Mouse (Mus musculus): ENCODE data around the gene Cep295nl.

Gene Cep295nl

DNA sequence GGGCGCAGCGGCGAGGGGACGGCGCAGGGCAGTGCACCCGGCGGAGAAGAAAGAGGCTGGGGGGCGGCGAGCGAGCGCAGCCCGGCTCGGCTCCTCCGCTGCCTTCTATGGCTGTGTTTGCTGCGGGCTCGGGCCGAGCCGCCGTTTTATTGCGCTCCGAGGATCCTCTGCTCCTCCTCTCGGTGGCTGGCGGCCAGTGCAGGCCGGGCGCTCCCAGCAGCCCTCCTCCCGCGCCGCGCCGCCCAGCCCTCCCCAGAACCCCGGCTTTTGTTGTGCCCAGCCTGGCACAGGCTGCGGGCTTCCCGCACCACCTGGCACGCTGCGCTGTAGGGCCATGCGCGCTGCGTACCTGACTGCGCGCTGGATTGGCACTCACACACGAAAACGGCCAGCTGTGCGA is 12.9 kb upstream of the Cep295nl start:
- DNase-seq (ENCODE audit: low read depth, low spot score), result peak; percentile 92

DNA sequence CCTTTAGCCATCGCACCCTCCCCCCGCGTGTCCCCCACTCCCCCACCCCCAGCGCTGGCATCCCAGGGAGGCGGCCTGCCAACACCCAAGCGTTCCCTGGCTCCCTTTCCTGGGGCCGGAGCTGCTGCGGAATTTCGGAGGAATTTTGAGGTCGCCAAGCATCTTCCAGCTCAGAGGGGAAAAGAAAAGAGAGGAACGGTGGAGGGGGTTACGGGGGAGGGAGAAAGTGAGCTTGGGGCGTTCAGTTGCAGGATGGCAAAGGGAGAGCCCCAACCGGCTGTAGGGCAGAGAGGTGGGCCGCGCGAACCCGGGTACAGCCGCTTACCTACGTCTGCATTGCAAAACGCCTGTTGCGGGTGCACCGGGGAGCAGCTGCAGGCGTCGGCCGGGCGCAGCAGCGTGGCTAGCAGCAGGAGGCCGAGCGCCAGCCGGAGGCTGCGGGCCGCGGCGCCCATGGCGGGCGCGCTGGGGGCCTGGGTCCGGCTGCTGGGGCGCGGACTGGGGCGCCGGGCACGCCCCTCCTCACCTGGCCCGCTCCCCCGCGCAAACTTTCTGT is 12.4 kb upstream of the Cep295nl start:
- DNase-seq (ENCODE audit: low read depth, low spot score), result peak; percentile 57

DNA sequence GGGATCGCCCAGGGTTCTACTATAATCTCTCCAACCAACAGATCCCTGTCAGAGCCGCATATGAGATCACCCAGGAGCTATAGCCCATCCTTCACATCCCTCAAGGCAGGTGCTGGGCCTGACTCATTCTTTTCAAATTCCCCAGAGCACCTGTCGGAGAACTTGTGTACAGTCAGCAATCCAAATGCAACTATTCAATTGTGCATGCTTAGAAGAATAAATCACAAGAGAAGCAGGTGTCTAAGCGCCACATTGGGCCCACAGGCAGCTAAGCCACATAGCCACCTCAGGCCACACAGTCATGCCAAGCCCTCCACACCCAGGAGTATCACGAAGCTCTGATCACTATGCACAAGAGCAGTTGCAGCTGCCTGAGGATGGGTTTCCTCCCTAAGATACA is 7.2 kb upstream of the Cep295nl start:
- DNase-seq (ENCODE audit: low read depth, low spot score), result no peak

DNA sequence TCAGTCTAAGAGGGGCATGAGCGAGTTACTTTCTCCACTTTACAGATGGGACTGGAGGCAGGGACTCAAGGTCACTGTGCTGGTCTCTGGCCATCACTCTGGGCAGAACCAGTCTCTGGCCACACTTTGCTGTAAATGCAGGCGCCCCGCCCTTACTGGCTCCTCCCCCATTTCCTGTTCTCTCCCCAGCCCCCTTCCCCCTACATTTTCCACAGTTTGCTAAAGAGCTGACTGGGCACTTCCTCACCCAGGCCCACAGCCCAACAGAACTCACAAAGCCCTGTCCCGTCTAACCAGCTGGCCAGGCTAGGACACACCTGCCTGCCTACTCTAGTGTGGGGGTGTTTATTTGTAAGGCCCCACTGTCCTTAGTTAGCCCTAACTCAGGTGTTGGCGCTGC is 6.6 kb upstream of the Cep295nl start:
- DNase-seq (ENCODE audit: low read depth, low spot score), result peak; percentile 75

DNA sequence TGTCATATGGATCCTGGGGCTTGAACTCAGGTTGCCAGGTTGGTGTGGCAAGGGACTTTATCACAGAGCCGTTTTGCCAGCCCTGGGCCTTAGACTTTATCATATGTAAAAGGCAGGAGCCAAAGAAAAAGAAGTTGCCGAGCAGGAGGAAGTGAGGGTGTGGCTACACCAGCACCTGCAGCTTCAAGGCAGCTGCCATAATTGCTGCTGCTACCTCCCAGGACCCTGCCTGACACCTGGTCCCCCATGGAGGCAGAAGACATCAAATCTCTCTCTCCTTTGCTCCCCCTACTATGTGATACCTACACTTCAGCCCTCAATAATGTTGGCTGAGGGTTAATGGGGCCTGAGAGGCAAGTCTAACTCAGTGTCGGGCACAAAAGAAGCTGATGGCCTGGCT is 6.1 kb upstream of the Cep295nl start:
- peak; percentile 49 for DNase-seq (ENCODE audit: low read depth, low spot score)

DNA sequence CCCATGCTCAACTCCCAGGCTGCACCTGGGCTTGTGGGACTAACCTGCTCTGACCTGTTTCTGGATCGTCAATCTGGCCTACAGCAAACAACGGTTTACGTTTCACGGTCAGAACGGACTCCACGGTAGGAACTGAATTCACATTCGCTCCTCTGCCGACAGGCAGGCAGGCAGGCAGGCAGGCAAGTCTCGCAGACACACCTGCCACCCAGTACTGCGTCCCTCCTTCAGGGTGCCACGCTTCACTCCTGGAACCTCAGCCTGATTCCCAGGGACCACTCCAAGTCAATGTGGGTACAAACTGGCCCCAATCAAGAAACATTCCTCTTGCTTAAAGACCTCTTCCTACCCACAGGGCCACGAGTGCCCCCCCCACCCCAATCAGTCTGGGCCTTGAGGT is 5.6 kb upstream of the Cep295nl start:
- DNase-seq (ENCODE audit: low read depth, low spot score), result no peak

DNA sequence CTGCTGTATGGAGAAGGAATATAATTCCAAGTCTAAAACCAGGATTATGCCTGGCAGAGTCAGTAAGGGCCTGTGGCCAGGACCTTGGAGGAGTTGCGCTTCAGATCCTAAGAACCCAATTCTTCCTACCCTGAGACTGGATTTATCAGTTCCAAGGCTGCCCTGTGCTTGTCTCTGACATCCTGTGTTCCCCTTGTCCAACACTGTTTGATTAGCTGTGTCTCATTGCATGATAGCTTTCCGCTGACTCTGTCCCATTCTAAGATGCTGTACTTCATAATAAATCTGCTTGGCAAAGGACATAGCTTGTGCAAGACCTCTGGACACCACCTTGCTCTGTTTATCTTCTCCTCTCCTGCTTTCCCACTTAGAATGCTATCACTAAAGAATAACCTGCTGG is 5.1 kb upstream of the Cep295nl start:
- DNase-seq (ENCODE audit: low read depth, low spot score), result no peak

DNA sequence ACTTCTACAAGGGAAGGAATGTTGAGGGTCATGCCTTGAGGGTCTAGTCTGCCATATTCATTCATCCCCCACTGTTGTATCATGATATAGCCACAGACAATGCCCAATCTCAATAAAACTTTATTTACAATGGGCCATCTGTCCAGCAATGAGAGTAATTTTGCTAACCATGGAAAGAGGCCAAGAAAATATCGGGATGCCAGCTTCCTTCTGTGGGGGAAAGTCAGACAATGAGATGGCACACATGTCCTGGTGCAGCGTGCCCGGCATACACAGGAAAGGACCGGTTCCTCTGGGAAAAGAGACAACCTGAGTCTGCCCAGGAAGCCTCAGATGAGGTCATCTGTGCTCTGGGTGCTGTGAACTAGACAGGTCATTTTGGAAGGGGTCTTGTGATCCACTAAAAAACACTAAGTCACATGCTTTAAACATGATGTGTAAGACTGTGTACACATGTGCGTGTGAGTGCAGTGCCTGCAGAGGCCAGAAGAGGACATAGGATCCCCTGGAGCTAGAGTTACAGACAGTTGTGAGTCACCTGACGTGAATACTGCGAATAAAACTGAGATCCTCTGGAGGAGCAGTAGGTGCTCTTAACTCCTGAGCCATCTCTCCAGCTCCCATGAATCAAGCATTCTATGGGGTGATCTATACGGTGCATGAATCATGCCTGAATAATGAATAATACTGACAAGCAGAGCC is 4.2 kb upstream of the Cep295nl start:
- no peak for DNase-seq (ENCODE audit: low read depth, low spot score)

DNA sequence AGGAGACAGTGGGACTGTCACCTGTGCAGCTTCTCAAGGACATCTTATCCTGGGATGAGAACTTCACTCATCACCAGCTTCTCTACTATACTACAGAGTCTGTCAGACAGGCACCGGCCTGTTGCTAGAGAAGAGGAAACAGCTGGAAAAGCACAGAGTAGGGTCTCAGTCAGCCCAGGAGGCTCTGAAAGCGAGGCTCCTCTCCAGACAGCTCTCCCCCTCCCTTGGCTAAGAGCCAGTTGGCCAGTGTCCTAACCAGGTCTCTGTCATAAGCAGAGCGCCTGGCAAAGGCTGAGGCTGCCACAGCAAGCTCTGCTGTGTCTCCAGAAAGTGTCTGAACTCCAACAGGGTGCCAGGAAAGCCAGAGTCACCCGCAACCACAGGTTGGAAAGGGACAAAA is 3.4 kb upstream of the Cep295nl start:
- DNase-seq (ENCODE audit: low read depth, low spot score), result no peak

DNA sequence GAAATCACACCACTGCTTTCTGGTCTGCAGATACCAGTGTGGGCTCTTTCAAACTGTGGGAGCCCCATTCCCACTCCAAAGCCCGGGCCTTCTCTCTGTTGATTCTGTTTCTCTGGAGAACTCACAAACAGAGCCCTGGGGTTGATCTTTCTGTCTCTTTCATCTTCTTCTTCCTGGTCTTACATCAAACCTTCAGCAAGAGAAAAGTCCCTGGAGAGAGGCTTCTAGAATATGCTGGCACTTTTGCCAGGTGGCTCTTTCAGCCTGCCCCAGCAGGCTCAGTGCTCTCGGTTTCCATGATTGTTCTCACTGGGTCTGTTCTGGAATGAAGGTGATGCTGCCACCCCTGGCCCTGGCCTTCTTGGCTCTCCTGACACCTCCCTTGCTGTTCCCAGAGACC is 1.3 kb upstream of the Cep295nl start:
- DNase-seq (ENCODE audit: low read depth, low spot score), result no peak

DNA sequence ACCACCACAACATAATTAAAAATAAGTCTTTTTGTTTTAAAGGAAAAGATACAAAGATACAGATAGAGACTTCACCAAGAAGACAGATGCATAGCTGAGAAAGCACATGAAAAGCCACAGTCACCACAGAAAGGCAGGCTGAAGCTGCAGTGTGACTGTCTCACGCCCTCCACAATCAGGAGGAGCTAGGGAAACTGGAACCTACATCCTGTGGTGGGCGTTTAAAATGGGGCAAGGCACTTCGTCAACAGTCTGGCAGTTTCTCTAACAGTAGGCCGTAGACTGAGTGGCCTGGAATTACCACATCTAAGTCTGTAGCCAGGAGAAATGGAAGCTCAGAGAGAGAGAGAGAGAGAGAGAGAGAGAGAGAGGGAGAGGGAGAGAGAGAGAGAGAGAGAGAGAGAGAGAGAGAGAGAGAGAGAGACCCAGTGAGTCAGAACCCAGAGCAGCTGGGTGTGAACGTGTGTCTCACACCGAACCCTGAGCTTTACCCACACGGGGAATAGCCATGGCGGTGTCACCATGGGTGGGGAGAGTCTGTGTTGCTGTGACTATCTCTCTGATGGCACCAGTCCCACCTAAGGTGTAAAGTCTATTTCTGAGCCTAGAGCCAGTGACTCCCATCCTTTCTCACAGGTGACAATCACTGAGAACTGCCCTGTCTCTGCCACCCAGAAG is 4.7 kb downstream of the Cep295nl start:
- peak; percentile 79 for DNase-seq (ENCODE audit: low read depth, low spot score)

DNA sequence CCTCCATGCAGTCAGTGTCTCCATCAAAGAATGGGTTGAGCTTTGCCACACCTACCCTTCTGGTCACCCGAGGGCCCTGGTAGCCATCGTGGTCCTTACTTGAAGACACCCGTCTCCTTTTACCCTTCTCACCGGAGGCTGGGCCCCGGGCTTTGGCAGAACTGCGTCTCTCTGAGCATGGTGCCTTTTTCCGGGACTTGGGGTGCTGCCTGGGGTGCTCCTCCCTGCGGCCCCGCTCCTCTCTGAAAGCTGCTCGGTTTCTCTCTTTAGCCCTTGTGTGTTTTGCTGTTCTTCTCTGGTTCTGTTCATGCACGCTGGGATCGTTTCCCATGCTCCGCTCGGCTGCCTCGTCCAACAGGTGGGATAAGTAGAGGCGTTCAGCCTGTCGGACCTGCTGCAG is 8.9 kb downstream of the Cep295nl start:
- no peak for DNase-seq (ENCODE audit: low read depth, low spot score)

DNA sequence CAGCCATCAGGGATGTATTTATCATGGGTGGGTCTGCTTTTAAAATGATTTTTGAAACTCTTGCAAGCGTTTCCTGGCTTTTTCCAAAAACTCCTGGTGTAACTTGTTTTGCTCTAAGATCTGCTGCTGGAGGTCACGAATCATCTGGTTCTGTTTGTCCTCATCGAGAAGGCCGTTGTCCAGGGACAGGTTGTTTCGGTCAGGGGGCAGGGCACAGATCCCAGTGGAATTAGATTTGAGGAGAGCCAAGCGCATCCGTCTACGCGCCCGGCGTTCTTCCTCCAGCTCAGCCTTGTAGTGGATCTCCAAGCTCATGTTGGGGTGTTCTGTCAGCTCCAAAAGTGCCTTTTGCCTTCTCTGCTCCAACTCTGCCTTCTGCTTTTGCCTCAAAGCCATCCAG is 9.9 kb downstream of the Cep295nl start:
- no peak for DNase-seq (ENCODE audit: low read depth, low spot score)

DNA sequence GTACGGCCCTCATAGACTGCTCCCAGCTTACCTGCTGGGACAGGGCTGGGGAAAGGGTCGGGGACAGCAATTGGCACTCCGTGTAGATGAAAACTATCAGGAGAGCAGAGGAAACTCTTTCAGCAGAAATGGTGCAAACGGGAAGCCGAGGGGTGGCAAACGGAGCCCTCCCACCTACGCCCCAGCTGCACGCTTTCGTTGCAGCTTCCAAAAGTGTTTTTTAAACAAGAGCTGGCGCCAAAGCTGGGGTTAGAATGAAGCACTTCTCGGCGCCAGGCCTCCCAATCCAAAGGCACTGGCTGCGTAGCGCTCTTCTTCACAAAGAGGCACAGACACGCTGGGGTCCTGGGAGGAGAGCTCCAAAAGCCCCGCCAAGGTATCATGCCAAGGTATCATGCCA is 11.5 kb downstream of the Cep295nl start:
- DNase-seq (ENCODE audit: low read depth, low spot score), result no peak

DNA sequence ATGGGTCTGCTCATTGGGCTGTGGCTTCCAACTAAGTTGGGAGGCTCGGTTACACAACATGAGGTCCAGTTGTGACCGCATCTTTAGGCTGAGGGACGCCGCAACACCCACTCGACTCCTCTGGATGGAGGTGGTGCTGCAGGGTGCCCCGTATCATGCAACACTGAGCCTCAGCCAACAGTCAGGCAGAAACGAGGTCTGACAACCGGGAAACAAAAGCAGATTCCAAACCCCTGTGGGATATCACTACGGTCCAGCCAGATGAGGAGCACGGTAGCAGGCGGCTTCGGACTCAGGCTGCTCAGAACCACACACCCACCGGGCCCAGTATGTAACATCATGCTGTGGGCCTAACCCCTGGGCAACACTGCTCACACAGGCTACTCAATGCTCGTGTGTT is 11.9 kb downstream of the Cep295nl start:
- DNase-seq (ENCODE audit: low read depth, low spot score), result no peak

DNA sequence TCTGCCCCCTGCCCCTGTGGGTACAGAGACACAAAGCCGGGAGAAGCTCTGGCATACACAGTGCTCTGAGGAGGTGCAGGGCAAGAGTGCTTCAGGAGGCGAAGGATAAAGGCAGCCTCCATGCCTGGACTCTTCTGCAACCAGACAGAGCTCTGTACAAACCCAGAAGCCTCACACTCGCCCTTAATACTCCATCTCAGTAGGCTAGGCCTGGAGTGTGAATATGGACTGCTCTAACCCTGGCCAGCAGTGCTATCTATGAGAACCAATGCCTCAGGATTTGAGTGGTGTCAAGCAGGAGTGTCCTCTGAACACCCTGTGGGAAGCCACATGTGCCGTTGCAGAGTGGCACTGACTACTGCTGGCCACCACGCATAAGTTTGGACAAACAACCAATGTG is 13.4 kb downstream of the Cep295nl start:
- DNase-seq (ENCODE audit: low read depth, low spot score), result no peak

DNA sequence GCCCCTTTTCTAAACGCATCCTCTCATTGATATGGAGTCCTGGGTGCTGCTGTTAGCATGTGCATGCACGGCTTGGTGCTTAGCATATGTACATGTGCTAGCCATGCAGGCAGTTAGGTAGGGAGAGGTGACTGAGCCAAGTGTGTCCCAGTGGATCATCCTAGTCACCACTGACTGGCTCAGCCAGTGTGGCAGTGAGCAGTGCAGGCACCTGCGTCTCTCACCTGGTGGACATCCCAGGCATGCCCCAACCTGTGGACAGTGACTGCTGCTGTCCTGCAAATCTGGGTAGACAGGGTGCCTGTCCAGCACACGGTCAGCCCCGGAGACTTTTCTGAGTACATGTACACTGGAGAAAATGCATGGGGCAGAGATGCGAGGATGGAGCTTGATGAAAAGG is 13.8 kb downstream of the Cep295nl start:
- DNase-seq (ENCODE audit: low read depth, low spot score), result no peak

DNA sequence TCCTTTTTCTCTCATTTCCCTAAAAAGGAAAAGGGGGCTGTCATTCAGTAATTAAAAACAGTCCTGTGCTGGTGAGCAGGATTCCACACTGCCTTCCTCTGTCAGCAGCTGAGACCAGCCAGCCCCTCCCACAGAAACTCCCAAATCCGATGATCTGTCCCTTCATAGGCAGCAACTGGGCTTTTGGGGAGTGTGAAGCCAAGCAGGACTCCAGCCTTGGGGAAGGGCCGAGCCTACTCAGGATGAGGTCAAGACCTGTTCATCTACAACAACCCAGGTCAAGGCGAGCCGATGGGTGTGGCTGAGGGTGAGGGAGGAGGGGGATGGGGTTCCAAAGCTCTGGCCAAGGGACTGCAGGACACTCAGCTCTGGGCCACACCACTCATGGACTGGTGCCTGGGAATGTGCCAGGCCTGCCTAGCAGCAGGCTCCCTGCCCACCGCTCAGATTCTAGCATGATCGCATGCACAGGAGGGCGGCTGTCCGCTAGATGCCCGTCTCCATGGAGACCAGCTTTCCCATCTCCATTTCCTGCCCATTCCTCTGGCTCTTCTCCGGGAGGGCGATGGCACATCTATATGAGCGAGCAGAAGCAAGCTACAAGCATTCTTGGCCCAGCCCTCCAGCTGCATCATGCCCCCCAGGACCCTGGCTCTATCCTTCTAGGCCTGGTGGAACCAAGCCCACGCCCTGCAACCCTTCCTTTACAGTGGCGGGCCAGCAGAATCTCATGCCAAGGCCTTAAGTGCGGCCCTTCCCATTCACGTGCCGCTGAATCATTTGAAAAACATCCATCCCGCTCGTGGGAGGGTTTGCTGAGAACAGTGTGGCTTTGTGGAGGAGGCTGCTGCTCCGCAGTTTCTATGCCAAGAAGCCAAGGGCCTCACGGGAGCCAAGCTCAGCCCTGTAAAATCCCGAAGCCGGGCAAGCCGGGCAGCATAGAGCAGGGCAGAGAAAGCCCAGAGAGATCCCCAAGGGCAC is 15.0 kb downstream of the Cep295nl start:
- no peak for DNase-seq (ENCODE audit: low read depth, low spot score)

DNA sequence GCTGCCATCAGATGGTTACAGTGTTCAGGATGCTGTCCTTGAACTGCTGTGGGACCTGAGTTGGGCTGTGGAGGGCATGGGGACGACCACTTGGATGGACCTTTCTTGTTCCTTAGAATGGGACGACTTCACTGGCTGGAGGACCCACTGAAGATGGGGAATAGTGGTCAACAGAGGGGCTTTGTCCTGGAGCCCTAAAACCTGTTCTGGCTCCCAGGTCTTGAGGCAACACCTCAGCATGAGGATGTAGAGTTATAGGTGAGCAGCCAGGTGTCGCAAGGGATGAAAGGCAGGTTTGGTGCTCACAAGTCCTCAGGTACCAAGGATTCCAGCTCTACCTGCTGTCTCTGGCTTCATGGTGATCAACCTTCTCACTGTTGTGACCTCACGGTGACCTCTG is 15.8 kb downstream of the Cep295nl start:
- DNase-seq (ENCODE audit: low read depth, low spot score), result no peak

DNA sequence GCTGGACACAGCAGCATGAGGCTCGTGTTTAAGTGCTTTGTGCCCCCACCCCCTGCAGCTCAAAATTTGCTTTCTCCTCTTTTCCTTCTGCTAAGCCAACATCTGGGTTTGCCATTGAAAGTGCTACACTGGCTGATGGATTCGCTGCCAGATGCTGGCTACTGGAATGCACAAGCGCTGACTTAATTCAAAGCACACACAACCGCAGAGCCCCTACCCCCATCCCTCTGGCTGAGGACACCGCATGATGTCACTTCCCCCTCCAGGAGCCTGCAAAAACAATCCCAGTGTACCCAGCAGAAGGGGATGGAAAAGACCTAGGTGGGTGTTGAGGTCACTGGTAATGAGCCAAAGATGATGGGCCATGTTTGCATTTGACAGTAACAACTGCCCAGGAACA is 17.8 kb downstream of the Cep295nl start:
- DNase-seq (ENCODE audit: low read depth, low spot score), result no peak

DNA sequence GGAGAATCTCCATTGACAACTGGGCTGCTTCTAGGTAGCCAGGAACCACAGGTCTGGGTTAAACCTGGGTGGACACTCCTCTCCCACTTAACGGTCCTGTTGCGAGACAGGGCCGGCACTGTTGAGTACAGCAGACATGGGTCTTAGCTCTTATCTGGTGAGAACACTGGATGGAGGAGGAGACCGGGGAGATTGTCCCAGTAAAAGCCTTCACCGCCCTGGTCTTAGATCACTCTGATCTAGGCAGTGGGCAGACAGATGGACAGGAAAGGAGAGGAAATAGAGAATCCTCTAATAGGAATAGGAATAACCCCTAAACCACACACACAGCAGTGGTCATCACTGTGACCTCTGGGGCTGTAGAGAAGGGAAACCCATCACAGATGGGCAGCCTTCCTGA is 18.3 kb downstream of the Cep295nl start:
- DNase-seq (ENCODE audit: low read depth, low spot score), result no peak

DNA sequence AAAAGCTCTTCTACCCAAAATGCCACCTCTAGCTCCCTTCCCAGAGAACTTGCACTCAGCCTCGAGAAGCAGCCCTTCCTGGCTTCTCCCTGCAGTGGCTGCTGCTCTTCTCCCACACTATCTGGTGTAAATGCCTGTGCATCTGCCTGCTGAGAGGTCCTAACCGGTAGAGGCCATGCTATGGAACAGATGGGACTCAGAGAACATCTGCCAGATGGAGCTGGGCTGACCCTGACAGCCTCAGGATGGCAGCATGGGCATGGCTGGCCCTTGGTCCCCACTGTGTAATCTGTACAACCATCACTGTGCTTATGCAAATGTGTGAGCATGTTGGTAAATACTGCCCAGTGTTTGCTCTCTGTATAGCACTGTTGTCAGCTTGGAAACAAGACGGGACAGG is 19.7 kb downstream of the Cep295nl start:
- DNase-seq (ENCODE audit: low read depth, low spot score), result no peak

Data from CD4-positive, CD25-positive, alpha-beta regulatory T cell, adult 2 months (primary cell).